Mouse (Mus musculus) left cerebral cortex, adult 18-20 months (tissue): ENCODE results near the gene Ccnt1. TPM values are rescaled to one million over a fixed set of nuclear protein-coding genes. Genes with fewer than 3 reads are reported as not detected.
"Not testable (repeated sequence)": the region's sequence is repeated elsewhere in the genome, so short reads cannot be mapped to it uniquely, and the experiment has no call there.

Source experiments
- DNase-seq, 2 experiments: peaks; one replicate each; pipeline ENCODE4 v3.0.0; 2021 to 2022; ENCODE audit warnings: low spot score in 2 of 2, mixed read lengths in 1 of 2
- total RNA-seq, 2 experiments: library from RNA; stranded (reverse); gene quantifications; 2 replicates each; pipeline ENCODE4 v1.2.3; 2021

Gene Ccnt1
- total RNA-seq, 2 experiments from 2014 or later, result 40.4 to 46.0 TPM

GRCm38 (mm10) chr15:98555881-98556280, 14.8 kb downstream of the Ccnt1 start:
- DNase-seq, result no peak

- DNase-seq, result no peak
Measured at GRCm38 (mm10) chr15:98552758-98553157, 18.0 kb downstream of the Ccnt1 start.

GRCm38 (mm10) chr15:98546843-98547242, 23.9 kb downstream of the Ccnt1 start:
- DNase-seq, result no peak

- no peak for DNase-seq
Measured at GRCm38 (mm10) chr15:98545151-98545550, 25.6 kb downstream of the Ccnt1 start.

GRCm38 (mm10) chr15:98543341-98543740, 27.4 kb downstream of the Ccnt1 start:
- no peak for DNase-seq

- no peak for DNase-seq
Measured at GRCm38 (mm10) chr15:98541064-98541463, 29.7 kb downstream of the Ccnt1 start.

GRCm38 (mm10) chr15:98537923-98538322, 32.8 kb downstream of the Ccnt1 start:
- DNase-seq, result no peak

GRCm38 (mm10) chr15:98536828-98537510, 33.8 kb downstream of the Ccnt1 start:
- no peak for DNase-seq

- no peak for DNase-seq
Measured at GRCm38 (mm10) chr15:98535921-98536320, 34.8 kb downstream of the Ccnt1 start.

- peak; percentile 97 to 98 for DNase-seq
Measured at GRCm38 (mm10) chr15:98533881-98534627, 36.7 kb downstream of the Ccnt1 start, which contains the start of gene Kansl2. Kansl2 (minus strand) TSS chr15:98534264.

- DNase-seq, result no peak
Measured at GRCm38 (mm10) chr15:98533035-98533531, 37.6 kb downstream of the Ccnt1 start.

GRCm38 (mm10) chr15:98532281-98532680, 38.4 kb downstream of the Ccnt1 start:
- peak in 1 of 2 experiments; percentile 16 for DNase-seq

GRCm38 (mm10) chr15:98528066-98528563, 42.6 kb downstream of the Ccnt1 start:
- no peak for DNase-seq

- DNase-seq, result no peak
Measured at GRCm38 (mm10) chr15:98527056-98527771, 43.5 kb downstream of the Ccnt1 start.

- no peak for DNase-seq
Measured at GRCm38 (mm10) chr15:98526057-98526456, 44.7 kb downstream of the Ccnt1 start.

- DNase-seq, result no peak
Measured at GRCm38 (mm10) chr15:98521245-98521644, 49.5 kb downstream of the Ccnt1 start.

- DNase-seq, result peak; percentile 48 to 59
Measured at GRCm38 (mm10) chr15:98517380-98518355, 53.1 kb downstream of the Ccnt1 start.

GRCm38 (mm10) chr15:98514845-98515244, 55.9 kb downstream of the Ccnt1 start:
- DNase-seq, result not testable (repeated sequence)

GRCm38 (mm10) chr15:98514146-98514545, 56.6 kb downstream of the Ccnt1 start:
- no peak for DNase-seq

- not testable (repeated sequence) for DNase-seq
Measured at GRCm38 (mm10) chr15:98513676-98514075, 57.0 kb downstream of the Ccnt1 start.
